Mouse (Mus musculus) thymus, adult 2 months (tissue): ENCODE measurements at regions not wholly inside any gene's neighbourhood (a gene's known extent, or its start where the extent isn't known, plus 50 kb on each side); places are given as distances from the start of the nearest gene placed in this dataset.

Experiments used
- DNase-seq: peaks from one replicate; pipeline ENCODE4 v3.0.0; 2021
- H3K27ac ChIP-seq: fragments of 200-500 bp; 2 replicates; pipeline ENCODE4 v1.5.1; 2012; ENCODE audit warnings: low read length, control low read depth; ENCODE audit not compliant: control insufficient read depth, insufficient read depth
- H3K27me3 ChIP-seq: fragments of 200-500 bp; 2 replicates; pipeline ENCODE4 v1.6.1; 2012; ENCODE audit warnings: mild to moderate bottlenecking, low read length, moderate library complexity, mixed read lengths; ENCODE audit not compliant: control insufficient read depth, insufficient read depth
- H3K36me3 ChIP-seq: fragments of 200-500 bp; 2 replicates; pipeline ENCODE4 v1.6.1; 2012; ENCODE audit warnings: mild to moderate bottlenecking, low read length, moderate library complexity; ENCODE audit not compliant: control insufficient read depth, insufficient read depth
- H3K4me1 ChIP-seq: fragments of 200-500 bp; replicated peaks from 2 replicates; pipeline ENCODE4 v1.6.1; 2012; ENCODE audit warnings: low read length; ENCODE audit not compliant: control insufficient read depth, insufficient read depth
- H3K4me3 ChIP-seq: fragments of 200-500 bp; 2 replicates; pipeline ENCODE4 v1.5.1; 2012; ENCODE audit warnings: mild to moderate bottlenecking, low read length, control low read depth, moderate library complexity; ENCODE audit not compliant: control insufficient read depth, insufficient read depth
- CTCF ChIP-seq: fragments of 200-500 bp; IDR thresholded peaks from 2 replicates; pipeline ENCODE4 v1.5.1; 2012; ENCODE audit warnings: mild to moderate bottlenecking, control low read depth, low read length, moderate library complexity, borderline replicate concordance; ENCODE audit not compliant: control insufficient read depth, poor library complexity, insufficient read depth; ENCODE audit errors: extremely low read depth
- POLR2A ChIP-seq: fragments of 200-500 bp; IDR thresholded peaks from 2 replicates; pipeline ENCODE4 v1.6.1; 2012; ENCODE audit warnings: mild to moderate bottlenecking, low read length, control low read depth, moderate library complexity; ENCODE audit not compliant: control insufficient read depth, poor library complexity, insufficient read depth; ENCODE audit errors: extremely low read depth
- WGBS: fragments of 180-500 bp; shearing (Covaris S2); methylation state at CpG from one replicate; pipeline ENCODE4 v1.1.7; 2018; 5-methylcytosine and 5-hydroxymethylcytosine counted together

DNA sequence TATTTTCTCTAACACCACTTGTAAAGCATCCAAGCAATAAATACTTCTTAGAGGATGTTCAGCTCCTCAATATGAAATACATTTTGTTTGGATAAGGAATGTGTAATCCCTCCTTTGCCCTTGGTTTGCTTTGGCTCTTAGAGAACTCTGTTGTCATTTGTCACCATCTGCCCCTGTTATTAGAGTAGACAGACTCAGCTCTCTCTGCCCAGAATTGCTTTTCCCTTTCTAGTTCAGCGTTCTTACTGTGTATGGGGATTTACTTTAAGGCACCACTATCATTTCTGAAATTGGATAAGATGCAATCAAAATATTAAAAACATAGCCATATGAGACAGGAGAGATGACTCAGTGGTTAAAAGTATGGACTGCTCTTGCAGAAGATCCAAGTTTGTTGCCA is 101.5 kb upstream of the Ednra start:
- DNase-seq = no peak
- WGBS = 91% methylated on average over 1 of the region's 1 CpGs
- TF ChIP-seq POLR2A = no peak
- TF ChIP-seq CTCF = no peak

DNA sequence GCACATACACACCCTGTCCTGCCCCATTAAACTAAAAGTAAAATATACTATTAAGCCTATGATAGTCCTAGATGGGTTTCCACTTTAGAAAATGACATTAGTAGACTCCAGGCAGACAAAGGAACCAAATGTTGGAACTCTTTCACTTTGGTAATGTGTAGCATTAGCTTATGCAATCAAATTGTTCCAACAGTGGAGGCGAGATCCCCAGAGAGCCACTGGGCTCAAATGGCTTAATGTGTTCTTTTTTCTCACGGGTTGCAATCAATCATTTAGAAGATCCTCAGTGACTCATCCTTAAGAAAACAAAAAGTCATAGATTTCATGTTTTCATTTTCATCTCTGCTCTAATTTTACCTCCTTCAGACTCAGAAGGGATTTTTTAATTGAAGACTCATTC is 102.0 kb upstream of the Ednra start:
- H3K4me1 ChIP-seq = no peaks in the 10 kb centered on the region
- H3K27me3 ChIP-seq = no peaks in the 10 kb centered on the region
- TF ChIP-seq POLR2A (no peak), CTCF (no peak)
- H3K36me3 ChIP-seq = no peaks in the 10 kb centered on the region
- H3K4me3 ChIP-seq = no peak overlapping the region
- DNase-seq = no peak
- no peak overlapping the region for H3K27ac ChIP-seq
- WGBS = 66% methylated on average over 2 of the region's 2 CpGs

More for the DNA sequence above, 101.5 kb upstream of the Ednra start:
- H3K4me1 ChIP-seq = no peaks in the 10 kb centered on the region
- no peaks in the 10 kb centered on the region for H3K36me3 ChIP-seq
- no peak overlapping the region for H3K27ac ChIP-seq
- no peak overlapping the region for H3K4me3 ChIP-seq
- no peaks in the 10 kb centered on the region for H3K27me3 ChIP-seq

DNA sequence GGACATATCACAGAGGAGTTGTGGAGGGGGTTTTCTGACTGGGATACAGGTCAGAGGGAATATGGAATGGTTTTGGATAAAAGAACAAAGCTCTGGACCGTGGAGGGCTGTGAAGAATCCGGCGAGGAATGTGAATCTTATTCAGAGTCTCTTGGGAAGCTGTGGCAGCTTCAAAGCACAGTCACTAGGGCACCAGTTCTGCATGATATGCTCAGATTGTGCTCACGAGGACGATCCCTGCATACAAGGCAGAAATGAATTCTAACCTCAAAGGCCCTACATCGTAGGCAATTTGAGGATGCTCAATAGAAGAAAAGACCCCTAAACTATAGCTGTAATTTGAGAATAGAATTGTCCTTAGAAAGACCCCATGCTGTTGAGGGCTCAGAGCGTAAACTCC is 103.8 kb upstream of the Ednra start:
- no peak overlapping the region for H3K27ac ChIP-seq

DNA sequence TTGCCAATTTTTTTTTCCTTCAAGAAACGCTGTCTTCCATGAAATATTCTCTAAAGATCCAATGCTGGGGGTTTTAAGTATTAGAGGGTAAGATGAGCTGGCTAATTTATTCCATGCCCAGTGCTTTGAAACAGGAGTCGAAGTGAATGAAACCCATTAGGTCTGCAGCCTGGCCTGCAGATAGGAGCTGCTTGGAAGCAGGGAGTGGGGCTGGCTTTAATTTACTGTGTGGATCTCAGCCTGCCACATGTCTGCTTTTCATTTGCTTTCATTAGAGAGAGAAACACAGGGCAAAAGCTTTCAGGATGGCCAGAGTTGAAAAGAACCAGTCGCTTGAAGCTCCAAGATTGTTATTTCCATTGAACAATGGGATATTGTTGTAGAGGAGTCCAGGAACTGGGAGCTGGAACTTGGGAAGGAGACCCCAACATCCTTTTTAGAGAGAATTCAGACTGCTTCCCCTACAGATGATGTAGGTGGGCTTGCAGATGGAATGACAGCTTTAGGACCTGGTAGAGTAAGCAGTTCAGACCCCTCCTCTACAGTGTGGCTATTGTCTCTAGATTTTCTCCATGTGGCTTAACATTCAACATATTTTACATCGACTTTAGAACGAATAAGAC is 105.0 kb upstream of the Ednra start:
- 82% methylated on average over 5 of the region's 5 CpGs for WGBS
- Histone ChIP-seq H3K4me3 (no peak overlapping the region), H3K27ac (no peak overlapping the region), H3K27me3 (no peaks in the 10 kb centered on the region), H3K36me3 (no peaks in the 10 kb centered on the region), H3K4me1 (no peaks in the 10 kb centered on the region)
- TF ChIP-seq POLR2A (no peak), CTCF (no peak)
- DNase-seq = no peak

More for the DNA sequence above, 103.8 kb upstream of the Ednra start:
- H3K36me3 ChIP-seq = no peaks in the 10 kb centered on the region
- no peaks in the 10 kb centered on the region for H3K4me1 ChIP-seq
- WGBS = 92% methylated on average over 7 of the region's 7 CpGs
- no peaks in the 10 kb centered on the region for H3K27me3 ChIP-seq
- H3K4me3 ChIP-seq = no peak overlapping the region
- TF ChIP-seq CTCF (no peak), POLR2A (no peak)
- DNase-seq = no peak

DNA sequence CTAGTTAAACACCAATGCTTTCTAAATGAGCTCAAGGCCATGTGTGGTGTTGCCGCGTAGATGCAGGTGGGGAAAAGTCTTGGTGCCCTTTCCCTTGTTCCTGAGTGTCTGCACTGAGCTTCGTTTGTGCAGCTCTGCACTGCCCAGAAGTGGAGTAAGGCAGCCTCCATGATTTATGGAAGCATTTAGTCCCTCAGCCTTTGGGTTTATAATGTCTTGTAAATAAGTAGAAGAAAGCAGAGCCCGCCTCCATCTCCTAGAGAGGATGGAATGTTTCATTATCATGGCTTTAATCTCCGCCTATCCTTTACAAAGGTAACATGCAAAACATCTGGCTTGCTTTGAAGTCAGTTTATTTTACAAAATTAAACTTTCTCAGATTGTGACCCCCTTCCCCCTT is 105.5 kb upstream of the Ednra start:
- H3K27ac ChIP-seq = no peak overlapping the region
- no peak overlapping the region for H3K4me3 ChIP-seq
- DNase-seq = no peak
- 90% methylated on average over 5 of the region's 5 CpGs for WGBS
- TF ChIP-seq POLR2A (no peak), CTCF (no peak)
- H3K36me3 ChIP-seq = no peaks in the 10 kb centered on the region
- no peaks in the 10 kb centered on the region for H3K27me3 ChIP-seq
- H3K4me1 ChIP-seq = no peaks in the 10 kb centered on the region

DNA sequence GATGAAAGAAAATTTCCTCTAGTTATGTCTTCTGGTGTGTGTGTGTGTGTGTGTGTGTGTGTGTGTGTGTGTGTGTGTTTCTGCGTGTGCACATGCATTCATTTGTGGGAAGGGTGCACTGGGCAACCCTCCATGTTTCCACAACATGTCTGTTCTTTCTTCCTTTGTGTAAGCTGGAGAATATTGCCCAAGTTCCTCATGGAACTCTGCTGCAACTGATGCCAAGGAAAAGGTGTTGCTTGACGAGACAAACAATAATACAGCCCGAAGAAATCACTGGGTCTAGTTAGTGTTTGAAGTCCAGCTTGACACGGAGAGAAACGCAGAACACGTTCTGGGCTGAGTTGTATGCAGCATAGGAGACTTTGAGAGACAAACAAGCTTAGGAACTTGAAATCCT is 110.0 kb upstream of the Ednra start:
- TF ChIP-seq CTCF = no peak
- no peak for TF ChIP-seq POLR2A
- no peak overlapping the region for H3K4me3 ChIP-seq
- H3K4me1 ChIP-seq = no peaks in the 10 kb centered on the region
- no peaks in the 10 kb centered on the region for H3K27me3 ChIP-seq
- no peak for DNase-seq
- H3K36me3 ChIP-seq = no peaks in the 10 kb centered on the region
- WGBS = 88% methylated on average over 6 of the region's 6 CpGs
- H3K27ac ChIP-seq = no peak overlapping the region
